19 mouse cellular contexts compared by ENCODE assay signal in the genomic region with DNA sequence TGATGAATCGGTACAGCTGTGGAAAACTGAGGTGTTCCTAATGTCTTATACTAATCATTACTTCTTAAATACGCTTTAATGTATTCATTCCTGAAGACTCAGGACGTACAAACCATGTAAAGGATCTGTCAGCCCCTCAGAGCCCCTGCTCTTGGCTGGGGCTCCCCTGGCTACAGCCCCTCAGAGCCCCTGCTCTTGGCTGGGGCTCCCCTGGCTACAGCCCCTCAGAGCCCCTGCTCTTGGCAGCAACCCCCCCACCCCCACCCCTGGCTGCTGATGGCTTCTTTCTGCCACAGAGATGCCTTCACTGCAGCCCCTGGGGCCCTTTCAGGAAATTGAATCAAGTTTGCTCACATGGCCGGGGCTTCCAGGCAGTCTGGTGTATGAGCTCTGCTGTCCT. TPM values are rescaled to one million over a fixed set of nuclear protein-coding genes. Genes with fewer than 3 reads are reported as not detected.
DNase-seq lines count a peak whose midpoint lies in the region; ATAC-seq and TF ChIP-seq lines count a peak whose summit lies in the region.
"Had no signal": no experiment of that assay in that cellular context is flagged by ENCODE, and none has a peak within 500 bp of the region (broad histone marks: within the 10 kb centered on the region; RNA-seq: fewer than 3 reads in every experiment).

No protein-coding gene starts in this region.

- no peak overlapping the region for H3K27ac ChIP-seq in forebrain, embryonic 16.5 days (ENCODE audit: low read length)
- no peak overlapping the region for H3K27ac ChIP-seq in forebrain, embryonic 15.5 days (replicated peaks)
- H3K27ac ChIP-seq in liver, postnatal 0 days (ENCODE audit: low read depth): no peak overlapping the region
- no peak overlapping the region for H3K27ac ChIP-seq in liver, embryonic 11.5 days (ENCODE audit: low read depth, low read length)
- H3K27ac ChIP-seq in hindbrain, embryonic 11.5 days (ENCODE audit: low read depth, low read length): 0 out of 2 replicates have a peak overlapping the region, but pooled peaks have one; percentile 17
- 0 out of 2 replicates have a peak overlapping the region, but pooled peaks have one; percentile 30 for H3K27ac ChIP-seq in limb, embryonic 10.5 days
- H3K27ac ChIP-seq: layer of hippocampus, adult 2 months; macrophage; midbrain, embryonic 12.5 days had no signal

- H3K9ac ChIP-seq in forebrain, embryonic 16.5 days (replicated peaks; ENCODE audit: low read depth, low read length): no peak overlapping the region
- no peak overlapping the region for H3K9ac ChIP-seq in forebrain, embryonic 15.5 days (replicated peaks)
- no peak overlapping the region for H3K9ac ChIP-seq in liver, postnatal 0 days (replicated peaks)
- H3K9ac ChIP-seq in liver, embryonic 11.5 days (ENCODE audit: low read depth, low read length): no peak overlapping the region
- H3K9ac ChIP-seq in hindbrain, embryonic 11.5 days (ENCODE audit: low read depth, low read length): 0 out of 2 replicates have a peak overlapping the region, but pooled peaks have one; percentile 11
- H3K9ac ChIP-seq: midbrain, embryonic 12.5 days had no signal

- H3K36me3 ChIP-seq in forebrain, embryonic 16.5 days (ENCODE audit: control insufficient read depth, insufficient read depth): no peaks in the 10 kb centered on the region
- H3K36me3 ChIP-seq in forebrain, embryonic 15.5 days: no peaks in the 10 kb centered on the region
- H3K36me3 ChIP-seq in liver, postnatal 0 days (replicated peaks; ENCODE audit: insufficient read depth, low read length): no peaks in the 10 kb centered on the region; the same call in 1 of the 2 replicates
- no peaks in the 10 kb centered on the region for H3K36me3 ChIP-seq in liver, embryonic 11.5 days (ENCODE audit: control insufficient read depth, insufficient read depth, low read length)
- no peaks in the 10 kb centered on the region for H3K36me3 ChIP-seq in hindbrain, embryonic 11.5 days (ENCODE audit: control insufficient read depth, insufficient read depth, low read length)
- no peaks in the 10 kb centered on the region for H3K36me3 ChIP-seq in limb, embryonic 10.5 days
- H3K36me3 ChIP-seq: midbrain, embryonic 12.5 days had no signal

- TF ChIP-seq CTCF in liver, postnatal 0 days (IDR thresholded peaks at IDR 0.05; ENCODE audit: low read depth): no peak

- 28% methylated on average over 4 of the region's 4 CpGs for WGBS in forebrain, embryonic 16.5 days
- 32% methylated on average over 4 of the region's 4 CpGs for WGBS in forebrain, embryonic 15.5 days
- 62% methylated on average over 4 of the region's 4 CpGs for WGBS in liver, postnatal 0 days (ENCODE audit: insufficient replicate concordance)
- WGBS in liver, embryonic 11.5 days: 65% methylated on average over 4 of the region's 4 CpGs
- WGBS in hindbrain, embryonic 11.5 days: 43% methylated on average over 4 of the region's 4 CpGs
- WGBS in limb, embryonic 10.5 days: 65% methylated on average over 4 of the region's 4 CpGs

- no peaks in the 10 kb centered on the region for H3K9me3 ChIP-seq in forebrain, embryonic 16.5 days (ENCODE audit: control insufficient read depth, low read length)
- no peaks in the 10 kb centered on the region for H3K9me3 ChIP-seq in forebrain, embryonic 15.5 days
- H3K9me3 ChIP-seq in liver, postnatal 0 days (ENCODE audit: low read length): no peaks in the 10 kb centered on the region
- no peaks in the 10 kb centered on the region for H3K9me3 ChIP-seq in liver, embryonic 11.5 days (ENCODE audit: control insufficient read depth, low read length)
- no peaks in the 10 kb centered on the region for H3K9me3 ChIP-seq in hindbrain, embryonic 11.5 days (ENCODE audit: control insufficient read depth, low read length)
- H3K9me3 ChIP-seq in limb, embryonic 10.5 days (replicated peaks): no peaks in the 10 kb centered on the region
- H3K9me3 ChIP-seq: midbrain, embryonic 12.5 days had no signal

- H3K4me3 ChIP-seq in forebrain, embryonic 16.5 days (replicated peaks; ENCODE audit: low read length): no peak overlapping the region
- no peak overlapping the region for H3K4me3 ChIP-seq in forebrain, embryonic 15.5 days
- no peak overlapping the region for H3K4me3 ChIP-seq in liver, postnatal 0 days (ENCODE audit: low read depth, low read length)
- H3K4me3 ChIP-seq in liver, embryonic 11.5 days (ENCODE audit: low read depth, low read length): no peak overlapping the region
- no peak overlapping the region for H3K4me3 ChIP-seq in hindbrain, embryonic 11.5 days (ENCODE audit: low read depth, low read length)
- no peak overlapping the region for H3K4me3 ChIP-seq in limb, embryonic 10.5 days
- H3K4me3 ChIP-seq: layer of hippocampus, adult 2 months; midbrain, embryonic 12.5 days had no signal

- TF ChIP-seq EP300 in liver, postnatal 0 days (IDR thresholded peaks at IDR 0.05; ENCODE audit: low read depth): no peak

- no peaks in the 10 kb centered on the region for H3K27me3 ChIP-seq in forebrain, embryonic 16.5 days (replicated peaks; ENCODE audit: control insufficient read depth, insufficient read depth, low read length)
- H3K27me3 ChIP-seq in forebrain, embryonic 15.5 days: no peaks in the 10 kb centered on the region
- no peaks in the 10 kb centered on the region for H3K27me3 ChIP-seq in liver, postnatal 0 days (ENCODE audit: insufficient read depth, low read length)
- no peaks in the 10 kb centered on the region for H3K27me3 ChIP-seq in liver, embryonic 11.5 days (replicated peaks; ENCODE audit: control insufficient read depth, insufficient read depth, low read length)
- H3K27me3 ChIP-seq in hindbrain, embryonic 11.5 days (ENCODE audit: control insufficient read depth, insufficient read depth, low read length): no peaks in the 10 kb centered on the region
- H3K27me3 ChIP-seq in limb, embryonic 10.5 days (ENCODE audit: low read depth, poor library complexity, severe bottlenecking): no peaks in the 10 kb centered on the region
- H3K27me3 ChIP-seq: CH12.LX; midbrain, embryonic 12.5 days had no signal

- ATAC-seq in forebrain, embryonic 16.5 days: 0 out of 2 replicates have a peak, but pooled peaks have one; percentile 20
- no peak for ATAC-seq in forebrain, embryonic 15.5 days (replicated peaks)
- no peak for ATAC-seq in liver, postnatal 0 days
- no peak for ATAC-seq in liver, embryonic 11.5 days (replicated peaks; ENCODE audit: low FRiP score)
- ATAC-seq in hindbrain, embryonic 11.5 days (ENCODE audit: low FRiP score): no peak

- peaks cover 11% of the 10 kb centered on the region for H3K4me1 ChIP-seq in forebrain, embryonic 16.5 days (replicated peaks; ENCODE audit: control insufficient read depth, insufficient read depth, low read length)
- H3K4me1 ChIP-seq in forebrain, embryonic 15.5 days: peaks cover 12% of the 10 kb centered on the region
- H3K4me1 ChIP-seq in liver, postnatal 0 days (ENCODE audit: insufficient read depth): 0 out of 2 replicates have a peak, but pooled peaks cover 5% of the 10 kb centered on the region
- peaks cover 3% of the 10 kb centered on the region; the same call in 1 of the 2 replicates for H3K4me1 ChIP-seq in liver, embryonic 11.5 days (replicated peaks; ENCODE audit: control insufficient read depth, insufficient read depth, low read length)
- H3K4me1 ChIP-seq in hindbrain, embryonic 11.5 days (replicated peaks; ENCODE audit: control insufficient read depth, insufficient read depth, low read length): peaks cover 6% of the 10 kb centered on the region; the same call in 1 of the 2 replicates
- H3K4me1 ChIP-seq in limb, embryonic 10.5 days: peaks cover 24% of the 10 kb centered on the region

- no peak for DNase-seq in liver, postnatal 0 days
- no peak for DNase-seq in liver, embryonic 11.5 days (ENCODE audit: low spot score)
- no peak for DNase-seq in hindbrain, embryonic 11.5 days (ENCODE audit: low spot score)
- DNase-seq in limb, embryonic 10.5 days (ENCODE audit: low spot score): no peak
- DNase-seq in right cerebral cortex, adult 18-20 months: no peak
- DNase-seq: adrenal gland, postnatal 25 days; cerebellum, adult 11 months; cerebellum, postnatal 14 days; embryo, embryonic 11 days; heart, postnatal 36 days; kidney, adult 8-10 months; kidney, postnatal 14 days; thymus, postnatal 25 days had no signal

- no peak overlapping the region for H3K4me2 ChIP-seq in forebrain, embryonic 16.5 days (ENCODE audit: low read length)
- H3K4me2 ChIP-seq in forebrain, embryonic 15.5 days (replicated peaks): no peak overlapping the region
- peak overlapping the region; percentile 30; the same call in 1 of the 2 replicates for H3K4me2 ChIP-seq in liver, postnatal 0 days (ENCODE audit: low read depth, low read length)
- H3K4me2 ChIP-seq in liver, embryonic 11.5 days: no peak overlapping the region
- no peak overlapping the region for H3K4me2 ChIP-seq in hindbrain, embryonic 11.5 days (replicated peaks; ENCODE audit: low read depth, low read length)
- H3K4me2 ChIP-seq: midbrain, embryonic 12.5 days had no signal

RNA-seq across cellular contexts. Expression of gene Peli2, which starts 22.5 kb away (rescaled TPM):
- polyA plus RNA-seq in forebrain, embryonic 16.5 days (2015; fragmentation: Nextera tagmentation; extraction: Ambion mirVana): 9.5 and 10.5 TPM in 2 replicates
- polyA plus RNA-seq in forebrain, embryonic 15.5 days (2015; fragmentation: Nextera tagmentation; extraction: Ambion mirVana): 10.1 and 11.6 TPM in 2 replicates
- polyA plus RNA-seq in liver, postnatal 0 days (2015; fragmentation: Nextera tagmentation; extraction: Ambion mirVana): 1.5 and 2.8 TPM in 2 replicates
- 3.1 TPM in 2 replicates for polyA plus RNA-seq in liver, embryonic 11.5 days (2014; fragmentation: Nextera tagmentation; extraction: Ambion mirVana)
- 17.3 and 17.6 TPM in 2 replicates for polyA plus RNA-seq in hindbrain, embryonic 11.5 days (2014; fragmentation: Nextera tagmentation; extraction: Ambion mirVana)
- 5.4 and 7.3 TPM in 2 replicates for polyA plus RNA-seq in limb, embryonic 10.5 days (2016; fragmentation: Nextera tagmentation; extraction: Ambion mirVana)

Comparison
In these comparisons a context has a peak if more than half of its experiments do, and no peak if none do; other contexts are left out.
1. H3K27ac ChIP-seq: peak in hindbrain, embryonic 11.5 days (single experiment) and limb, embryonic 10.5 days (single experiment); none in forebrain, embryonic 16.5 days (single experiment), forebrain, embryonic 15.5 days (single experiment), liver, postnatal 0 days (single experiment) and liver, embryonic 11.5 days (single experiment).